Mouse (Mus musculus): ENCODE data around the gene Lingo1.

Lingo1 gene

DNA sequence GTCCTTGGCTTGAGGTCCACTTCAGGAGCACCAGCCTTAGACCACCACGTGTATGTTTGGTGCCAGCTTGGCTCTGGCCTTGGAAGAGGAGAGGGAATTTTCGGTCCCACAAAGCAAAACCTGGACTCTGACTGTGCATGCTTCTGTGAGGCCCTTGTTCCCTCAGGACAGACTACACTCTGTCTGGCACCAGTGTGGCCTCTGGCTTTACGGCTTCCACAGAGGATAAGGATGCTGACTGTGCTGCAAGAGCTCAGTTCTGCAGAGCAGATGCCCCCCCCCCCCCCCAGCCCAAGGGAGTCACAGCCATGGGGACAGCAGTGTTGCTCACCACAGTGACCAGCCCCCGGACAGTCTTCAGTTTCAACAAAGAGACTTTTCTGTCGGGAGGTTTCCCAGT is 206.5 kb downstream of the Lingo1 start:
- no peak for DNase-seq

DNA sequence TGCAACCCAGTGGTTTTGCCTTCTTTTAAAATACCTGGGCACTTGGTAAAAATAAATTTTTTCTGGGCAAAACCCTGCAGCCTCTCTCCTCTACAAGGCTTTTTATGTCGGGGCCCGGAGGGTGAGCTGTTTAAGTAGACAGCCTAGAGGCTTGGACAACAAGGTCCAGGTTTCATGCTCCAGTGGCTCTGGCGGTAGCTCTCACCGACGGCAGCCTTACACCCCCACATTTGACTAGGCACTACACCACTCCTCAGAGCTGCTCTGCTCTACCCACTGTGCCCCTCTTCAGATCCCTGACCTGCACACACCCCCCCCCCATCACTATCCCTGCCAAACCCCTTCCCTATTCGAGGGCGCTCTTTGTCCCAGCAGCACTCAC is 212.2 kb downstream of the Lingo1 start:
- DNase-seq = no peak

- no peak for DNase-seq
Measured at GRCm38 (mm10) chr9:56583139-56584042, 212.9 kb downstream of the Lingo1 start.

- DNase-seq = no peak
Measured at GRCm38 (mm10) chr9:56582628-56583027, 213.6 kb downstream of the Lingo1 start.

DNA sequence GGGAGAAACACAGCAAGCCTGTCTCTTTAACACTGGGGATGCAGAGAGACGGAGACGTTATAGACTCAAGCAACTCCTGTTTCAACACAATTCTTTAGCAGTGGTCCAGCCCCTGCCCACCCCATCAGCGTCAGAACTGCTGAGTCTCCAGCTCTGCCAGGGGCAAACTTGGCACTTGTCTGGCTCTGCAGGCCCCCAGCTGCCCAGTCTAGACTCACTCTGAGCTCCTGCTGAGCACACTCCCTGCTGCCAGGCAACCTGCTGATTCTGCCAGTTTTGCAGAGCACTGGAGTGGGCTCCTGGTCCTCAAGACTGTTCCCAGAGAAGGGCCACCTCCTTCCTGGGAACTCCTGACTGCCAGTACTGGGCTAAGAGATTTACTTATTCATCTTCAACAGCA is 214.6 kb downstream of the Lingo1 start:
- DNase-seq = no peak

- DNase-seq = no peak
Measured at GRCm38 (mm10) chr9:56581016-56581415, 215.3 kb downstream of the Lingo1 start.

DNA sequence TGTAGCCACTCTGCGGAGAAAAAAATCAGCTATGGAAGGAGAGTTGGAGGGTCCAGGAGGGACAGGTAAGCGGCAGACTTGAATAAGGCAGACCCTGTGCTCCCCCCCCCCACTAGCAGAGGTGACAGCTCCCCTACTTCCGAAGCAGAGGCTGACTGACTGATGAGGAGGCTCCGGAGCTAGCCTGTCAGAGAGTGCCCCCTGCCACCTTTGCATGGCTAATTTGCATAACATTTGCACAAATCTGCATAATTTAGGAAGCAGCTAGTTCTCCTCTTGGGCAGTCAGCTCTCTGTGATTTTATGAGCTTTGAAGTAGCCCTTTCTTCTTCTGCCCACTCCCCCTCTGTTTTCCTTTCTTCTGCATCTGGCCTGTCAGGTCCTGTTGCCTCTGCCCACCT is 216.2 kb downstream of the Lingo1 start:
- no peak for DNase-seq

GRCm38 (mm10) chr9:56577405-56577804 is 218.9 kb downstream of the Lingo1 start:
- no peak for DNase-seq

DNA sequence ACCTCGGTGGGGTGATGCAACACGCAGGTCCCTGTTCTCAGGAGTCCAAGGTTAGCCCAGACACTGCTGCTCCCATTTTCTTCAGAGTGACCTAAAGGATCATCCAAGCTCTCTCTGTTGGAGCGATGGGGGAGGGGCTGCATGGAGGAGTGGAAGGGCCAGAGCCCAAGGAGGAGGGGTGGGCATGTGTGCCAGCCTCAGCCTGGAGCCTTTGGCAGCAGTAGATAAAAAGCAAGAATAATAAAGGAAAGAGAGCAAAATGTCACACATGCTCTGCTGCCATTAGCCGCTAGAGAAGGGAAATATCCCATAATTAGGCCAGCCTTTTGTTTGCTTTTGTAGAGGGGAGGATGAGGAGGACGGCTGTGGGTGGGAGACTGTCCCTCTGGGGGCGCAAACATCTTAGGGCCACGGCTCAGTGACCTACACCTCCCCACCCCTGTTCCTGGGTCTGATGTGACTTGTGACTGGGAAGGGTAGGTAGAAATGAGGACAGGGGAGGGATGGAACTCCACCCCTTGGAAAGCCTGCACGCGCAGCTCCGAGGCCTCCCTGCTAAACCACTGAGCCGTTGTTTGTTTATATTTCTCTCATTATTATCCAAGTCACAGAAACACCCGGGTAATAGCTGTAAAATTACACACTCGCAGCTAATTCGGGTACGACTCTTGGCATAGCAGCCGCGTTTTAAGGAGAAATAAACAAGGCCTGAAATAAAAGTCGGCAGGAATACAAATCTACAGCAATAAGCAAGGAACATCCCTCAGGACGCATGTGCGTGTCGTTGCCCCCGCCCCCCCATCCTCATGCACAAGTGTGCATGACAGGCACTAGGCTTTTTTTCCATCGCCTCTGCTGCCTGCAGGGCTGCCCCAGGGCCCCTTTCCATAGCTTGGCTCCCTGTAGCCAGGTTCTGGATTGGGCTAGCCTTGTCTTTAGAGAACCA is 223.5 kb downstream of the Lingo1 start:
- DNase-seq = no peak

Measured in thymus, postnatal 4 days (tissue).